Mouse (Mus musculus) bone marrow, adult 2 months (tissue): ENCODE data around the gene Sh3pxd2a.

Source experiments
- CTCF ChIP-seq: fragments of 200-500 bp; IDR thresholded peaks from 2 replicates; pipeline ENCODE4 v1.5.1; 2011; ENCODE audit warnings: low read length, control low read depth; ENCODE audit not compliant: control insufficient read depth, insufficient read depth
- POLR2A ChIP-seq: fragments of 200-500 bp; IDR thresholded peaks from 2 replicates; pipeline ENCODE4 v1.6.1; 2011; ENCODE audit warnings: low read depth, mild to moderate bottlenecking, control low read depth, low read length, borderline replicate concordance; ENCODE audit not compliant: control insufficient read depth

DNA sequence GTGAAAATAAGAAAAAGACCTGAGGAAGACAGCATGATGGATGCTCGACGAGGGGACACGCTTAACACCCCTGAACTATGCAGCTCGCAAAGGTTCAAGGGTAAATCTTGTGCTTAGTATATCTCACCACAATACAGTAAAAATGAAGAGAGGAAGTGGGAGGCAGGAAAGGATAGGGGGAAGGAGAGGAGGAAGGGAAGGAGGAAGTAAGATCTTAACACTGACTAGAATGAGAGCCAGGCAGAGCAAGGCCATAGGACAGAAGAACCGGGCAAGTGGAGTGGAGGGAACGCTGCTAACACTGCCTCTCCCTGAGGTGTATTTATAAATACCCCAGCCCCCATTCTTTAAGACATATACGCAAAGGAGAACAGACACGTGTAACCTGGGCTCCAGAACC is 58.7 kb downstream of the Sh3pxd2a start:
- TF ChIP-seq CTCF, result no peak
- no peak for TF ChIP-seq POLR2A
